Mouse (Mus musculus) ES-E14 (cell line): Measurements from ENCODE around the gene Fxyd2.

Source experiments
- ZC3H11A ChIP-seq: IDR thresholded peaks from 2 replicates; pipeline ENCODE4 v1.6.1; 2012; ENCODE audit warnings: low read depth, mild to moderate bottlenecking, inconsistent platforms, low read length, borderline replicate concordance
- ZNF384 ChIP-seq: IDR thresholded peaks from 2 replicates; pipeline ENCODE4 v1.6.1; 2012; ENCODE audit warnings: low read depth, low read length, inconsistent platforms

DNA sequence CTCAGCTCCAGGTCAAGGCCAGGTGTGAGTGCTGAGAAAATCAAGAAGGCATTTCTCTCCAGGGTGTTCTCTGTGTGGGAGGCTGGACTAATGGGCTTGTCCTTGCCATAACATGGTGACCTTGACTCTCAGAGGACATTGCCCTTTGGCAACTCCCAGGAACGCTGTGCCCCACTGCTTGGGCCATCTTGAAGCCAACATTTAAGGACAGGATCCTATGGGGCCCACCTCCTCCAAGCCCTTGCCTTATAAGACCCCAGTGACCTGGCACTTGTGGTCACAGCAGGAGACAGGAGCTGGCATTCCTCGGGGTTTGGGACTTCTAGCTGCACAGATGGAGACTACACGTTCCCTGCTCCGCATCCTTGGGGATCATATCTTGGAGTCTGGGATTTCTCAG is at the start of gene Fxyd2:
- TF ChIP-seq ZNF384 (no peak), ZC3H11A (no peak)
